Mouse (Mus musculus) lung, postnatal 0 days (tissue): ENCODE results near the gene 3110082I17Rik. TPM values are rescaled to one million over a fixed set of nuclear protein-coding genes. Genes with fewer than 3 reads are reported as not detected.
A peak's percentile ranks its signal among the peaks of the same experiment; 100 is the strongest.

Experiments used
- ATAC-seq: fragments of 200-750 bp; cut with Nextera tagmentation; 2 replicates; pipeline ENCODE4 v1.8.0; 2017; ENCODE audit warnings: moderate library complexity
- DNase-seq: peaks from one replicate; pipeline ENCODE4 v3.0.0-alpha.2; 2016; ENCODE audit warnings: low spot score
- H3K27ac ChIP-seq: fragments of 300-500 bp; sonication (generic); 2 replicates; pipeline ENCODE4 v1.5.1; 2014; ENCODE audit warnings: antibody characterized with exemption, mild to moderate bottlenecking, low read length, mixed read lengths
- H3K27me3 ChIP-seq: fragments of 300-500 bp; sonication (generic); replicated peaks from 2 replicates; pipeline ENCODE4 v1.6.1; 2014; ENCODE audit warnings: low read length, mixed read lengths; ENCODE audit not compliant: insufficient read depth
- H3K36me3 ChIP-seq: fragments of 300-500 bp; sonication (generic); 2 replicates; pipeline ENCODE4 v1.6.1; 2014; ENCODE audit warnings: low read length, mixed read lengths; ENCODE audit not compliant: insufficient read depth
- H3K4me1 ChIP-seq: fragments of 300-500 bp; sonication (generic); 2 replicates; pipeline ENCODE4 v1.6.1; 2014; ENCODE audit warnings: antibody characterized with exemption, low read depth, low read length, mixed read lengths; ENCODE audit not compliant: insufficient read depth
- H3K4me2 ChIP-seq: fragments of 300-500 bp; sonication (generic); replicated peaks from 2 replicates; pipeline ENCODE4 v1.6.1; 2014; ENCODE audit warnings: low read depth, mild to moderate bottlenecking, low read length, moderate library complexity, mixed read lengths
- H3K4me3 ChIP-seq: fragments of 300-500 bp; sonication (generic); 2 replicates; pipeline ENCODE4 v1.5.1; 2014; ENCODE audit warnings: low read depth, low read length
- H3K9ac ChIP-seq: fragments of 300-500 bp; sonication (generic); replicated peaks from 2 replicates; pipeline ENCODE4 v1.6.1; 2014; ENCODE audit warnings: low read depth, mild to moderate bottlenecking
- H3K9me3 ChIP-seq: fragments of 300-500 bp; sonication (generic); 2 replicates; pipeline ENCODE4 v1.6.1; 2016; ENCODE audit warnings: low read length, mixed read lengths
- CTCF ChIP-seq: IDR thresholded peaks from 2 replicates; pipeline ENCODE4 v1.5.1; 2016; ENCODE audit warnings: antibody characterized with exemption, mild to moderate bottlenecking
- EP300 ChIP-seq: IDR thresholded peaks from 2 replicates; pipeline ENCODE4 v1.6.1; 2016; ENCODE audit warnings: antibody characterized with exemption, mild to moderate bottlenecking, control low read depth
- WGBS: fragments of 180-500 bp; shearing (Covaris S2); extraction: QIAGEN DNeasy Blood & Tissue Kit; methylation state at CpG from one replicate; pipeline ENCODE4 v1.1.7; 2014; 5-methylcytosine and 5-hydroxymethylcytosine counted together
- polyA plus RNA-seq: library from polyadenylated mRNA; unstranded; fragments of >200 nt; fragmentation: Nextera tagmentation; extraction: Ambion mirVana; gene quantifications from 2 replicates; pipeline ENCODE4 v1.2.1, GENCODE M21; 2015

3110082I17Rik gene
- polyA plus RNA-seq, 1 experiment from 2014 or later = 16.1 TPM

- DNase-seq = peak; percentile 91
- no peak overlapping the region for H3K4me2 ChIP-seq
- peaks cover 15% of the 10 kb centered on the region for H3K36me3 ChIP-seq
- 0 out of 2 replicates have a peak, but pooled peaks have one; percentile 24 for TF ChIP-seq EP300
- TF ChIP-seq CTCF = peak; percentile 94
- H3K27me3 ChIP-seq = no peaks in the 10 kb centered on the region
- 29% methylated on average over 5 of the region's 5 CpGs for WGBS
- H3K4me3 ChIP-seq = no peak overlapping the region
- peak; percentile 85 for ATAC-seq
- H3K27ac ChIP-seq = peak overlapping the region; percentile 47; the same call in 1 of the 2 replicates
- H3K9me3 ChIP-seq = no peaks in the 10 kb centered on the region
- 0 out of 2 replicates have a peak, but pooled peaks cover 7% of the 10 kb centered on the region for H3K4me1 ChIP-seq
- no peak overlapping the region for H3K9ac ChIP-seq
Observed at GRCm38 (mm10) chr5:139397959-139398753, 62.2 kb downstream of the 3110082I17Rik start.

GRCm38 (mm10) chr5:139397359-139397916, 62.9 kb downstream of the 3110082I17Rik start:
- peaks cover 22% of the 10 kb centered on the region for H3K36me3 ChIP-seq
- H3K27ac ChIP-seq = peak overlapping the region; percentile 28; the same call in 1 of the 2 replicates
- whole genome bisulfite sequencing = 84% methylated on average over 4 of the region's 4 CpGs
- H3K4me2 ChIP-seq = no peak overlapping the region
- DNase-seq (no peak), ATAC-seq (no peak)
- H3K4me1 ChIP-seq = 0 out of 2 replicates have a peak, but pooled peaks cover 7% of the 10 kb centered on the region
- H3K4me3 ChIP-seq = no peak overlapping the region
- no peak overlapping the region for H3K9ac ChIP-seq
- no peak for TF ChIP-seq EP300
- TF ChIP-seq CTCF = no peak
- no peaks in the 10 kb centered on the region for H3K27me3 ChIP-seq
- H3K9me3 ChIP-seq = no peaks in the 10 kb centered on the region

GRCm38 (mm10) chr5:139395528-139395927, 64.8 kb downstream of the 3110082I17Rik start:
- Histone ChIP-seq H3K27ac (no peak overlapping the region), H3K36me3 (peaks cover 25% of the 10 kb centered on the region), H3K4me3 (no peak overlapping the region), H3K4me2 (no peak overlapping the region), H3K9ac (no peak overlapping the region), H3K9me3 (no peaks in the 10 kb centered on the region), H3K4me1 (0 out of 2 replicates have a peak, but pooled peaks cover 9% of the 10 kb centered on the region), H3K27me3 (no peaks in the 10 kb centered on the region)
- WGBS = 94% methylated on average over 4 of the region's 4 CpGs
- DNase-seq = no peak
- no peak for ATAC-seq
- TF ChIP-seq CTCF = no peak

DNA sequence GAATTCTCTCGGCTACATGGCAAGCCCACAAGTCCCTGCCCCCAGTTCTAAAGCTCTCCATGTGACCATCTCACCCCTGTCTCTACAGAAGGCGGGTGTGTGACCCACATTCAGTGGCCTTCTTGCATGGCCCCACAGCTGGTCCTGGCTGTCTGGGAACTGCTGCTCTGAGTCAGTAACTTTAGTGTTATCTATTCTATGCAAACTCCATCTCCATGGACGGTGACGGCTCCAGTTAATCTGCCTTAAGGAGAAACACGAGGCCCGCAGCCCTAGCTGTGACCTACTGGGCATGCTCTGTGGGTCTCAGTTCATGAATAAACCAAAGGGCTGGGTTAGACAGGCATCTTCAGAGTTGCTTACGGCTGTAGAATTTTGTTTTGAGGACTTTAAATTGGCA, 65.9 kb downstream of the 3110082I17Rik start:
- no peaks in the 10 kb centered on the region for H3K27me3 ChIP-seq
- 77% methylated on average over 7 of the region's 7 CpGs for WGBS
- no peak overlapping the region for H3K27ac ChIP-seq
- TF ChIP-seq CTCF = no peak
- ATAC-seq = no peak
- DNase-seq = no peak
- peaks cover 16% of the 10 kb centered on the region for H3K4me1 ChIP-seq
- no peak overlapping the region for H3K9ac ChIP-seq
- H3K36me3 ChIP-seq = peaks cover 25% of the 10 kb centered on the region
- H3K9me3 ChIP-seq = no peaks in the 10 kb centered on the region
- no peak overlapping the region for H3K4me3 ChIP-seq
- H3K4me2 ChIP-seq = no peak overlapping the region

DNA sequence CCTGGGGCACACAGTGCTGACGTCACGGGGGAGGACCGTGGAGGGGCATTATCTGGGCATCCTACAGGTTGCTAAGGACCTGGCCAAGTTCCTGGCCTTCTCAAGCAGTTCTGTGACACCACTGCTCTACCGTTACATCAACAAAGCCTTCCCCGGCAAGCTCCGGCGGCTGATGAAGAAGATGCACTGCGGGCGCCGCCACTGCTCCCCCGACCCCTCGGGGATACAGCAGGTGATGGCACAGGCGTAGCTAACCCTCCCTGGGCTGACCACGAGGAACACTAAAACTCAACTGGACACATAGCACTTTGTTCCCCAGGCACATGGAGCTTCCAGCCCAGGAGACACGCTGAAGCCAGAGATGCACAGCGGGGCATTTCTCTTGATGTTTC, 67.1 kb downstream of the 3110082I17Rik start:
- H3K4me2 ChIP-seq = no peak overlapping the region
- 89% methylated on average over 16 of the region's 16 CpGs for WGBS
- no peak for DNase-seq
- H3K4me1 ChIP-seq = peaks cover 22% of the 10 kb centered on the region
- no peak overlapping the region for H3K27ac ChIP-seq
- TF ChIP-seq CTCF = no peak
- peaks cover 25% of the 10 kb centered on the region for H3K36me3 ChIP-seq
- no peaks in the 10 kb centered on the region for H3K9me3 ChIP-seq
- no peak overlapping the region for H3K4me3 ChIP-seq
- no peak overlapping the region for H3K9ac ChIP-seq
- no peaks in the 10 kb centered on the region for H3K27me3 ChIP-seq
- no peak for ATAC-seq

DNA sequence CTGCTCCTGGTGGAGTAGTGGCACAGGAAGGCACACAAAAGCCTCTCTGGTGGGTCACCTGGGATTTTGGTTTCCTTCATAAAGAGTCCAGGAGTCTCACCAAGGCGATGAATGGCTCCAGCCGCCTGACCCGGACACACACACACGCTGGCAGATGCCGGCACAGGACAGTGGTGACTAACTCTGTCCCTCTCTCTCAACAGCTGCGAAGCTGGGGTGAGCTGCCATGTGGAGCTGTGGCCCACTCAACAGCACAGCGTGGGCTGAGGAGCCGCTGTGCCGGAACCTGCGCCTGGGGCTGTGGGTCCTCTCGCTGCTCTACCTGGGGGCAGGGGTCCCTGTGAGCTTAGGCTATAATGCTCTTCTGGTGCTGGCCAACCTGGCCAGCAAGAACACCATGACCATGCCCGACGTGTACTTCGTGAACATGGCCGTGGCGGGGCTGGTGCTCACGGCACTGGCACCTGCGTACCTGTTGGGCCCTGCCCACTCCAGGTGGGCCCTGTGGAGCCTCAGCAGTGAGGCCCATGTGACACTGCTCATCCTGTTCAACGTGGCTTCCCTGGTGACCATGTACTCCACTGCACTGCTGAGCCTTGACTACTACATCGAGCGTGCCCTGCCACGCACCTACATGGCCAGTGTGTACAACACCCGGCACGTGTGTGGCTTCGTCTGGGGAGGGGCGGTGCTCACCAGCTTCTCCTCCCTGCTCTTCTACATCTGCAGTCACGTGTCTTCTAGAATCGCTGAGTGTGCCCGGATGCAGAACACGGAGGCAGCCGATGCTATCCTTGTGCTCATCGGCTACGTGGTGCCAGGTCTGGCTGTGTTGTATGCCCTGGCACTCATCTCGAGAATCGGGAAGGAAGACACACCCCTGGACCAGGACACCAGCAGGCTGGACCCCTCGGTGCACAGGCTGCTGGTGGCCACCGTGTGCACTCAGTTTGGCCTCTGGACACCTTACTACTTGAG, 67.8 kb downstream of the 3110082I17Rik start:
- TF ChIP-seq CTCF (no peak), EP300 (no peak)
- no peak for ATAC-seq
- no peak overlapping the region for H3K4me2 ChIP-seq

More for the DNA sequence above, 67.8 kb downstream of the 3110082I17Rik start:
- Histone ChIP-seq H3K27me3 (no peaks in the 10 kb centered on the region), H3K4me1 (peaks cover 25% of the 10 kb centered on the region), H3K9ac (no peak overlapping the region), H3K9me3 (no peaks in the 10 kb centered on the region), H3K36me3 (peaks cover 25% of the 10 kb centered on the region), H3K27ac (no peak overlapping the region), H3K4me3 (no peak overlapping the region)
- no peak for DNase-seq
- WGBS = 91% methylated on average over 37 of the region's 37 CpGs
